Mouse (Mus musculus) gastrocnemius, adult 2 months (tissue): ENCODE measurements around the gene Gm49339. TPM values are rescaled to one million over a fixed set of nuclear protein-coding genes. Genes with fewer than 3 reads are reported as not detected.

Experiments
- DNase-seq: peaks from one replicate; pipeline ENCODE4 v3.0.0; 2022
- H3K27ac ChIP-seq: fragments of 200-600 bp; 2 replicates; pipeline ENCODE4 v1.8.1; 2022; ENCODE audit warnings: mild to moderate bottlenecking
- H3K4me3 ChIP-seq: fragments of 200-600 bp; 2 replicates; pipeline ENCODE4 v1.8.1; 2022; ENCODE audit warnings: mild to moderate bottlenecking, moderate library complexity
- CTCF ChIP-seq: fragments of 200-600 bp; IDR thresholded peaks from 2 replicates; pipeline ENCODE4 v1.8.1; 2022; ENCODE audit warnings: antibody characterized with exemption, mild to moderate bottlenecking, moderate library complexity
- intact Hi-C: fragments of 180-260 bp; cut with DNase I; formaldehyde crosslinking; loops from one replicate; pipeline ENCODE4 v1.15.1; 2025
- total RNA-seq, 2 experiments: library from RNA; stranded (reverse); gene quantifications; 2 replicates each; pipeline ENCODE4 v1.2.3; 2021

Gene Gm49339
- total RNA-seq, 2 experiments from 2014 or later, result not detected

DNA sequence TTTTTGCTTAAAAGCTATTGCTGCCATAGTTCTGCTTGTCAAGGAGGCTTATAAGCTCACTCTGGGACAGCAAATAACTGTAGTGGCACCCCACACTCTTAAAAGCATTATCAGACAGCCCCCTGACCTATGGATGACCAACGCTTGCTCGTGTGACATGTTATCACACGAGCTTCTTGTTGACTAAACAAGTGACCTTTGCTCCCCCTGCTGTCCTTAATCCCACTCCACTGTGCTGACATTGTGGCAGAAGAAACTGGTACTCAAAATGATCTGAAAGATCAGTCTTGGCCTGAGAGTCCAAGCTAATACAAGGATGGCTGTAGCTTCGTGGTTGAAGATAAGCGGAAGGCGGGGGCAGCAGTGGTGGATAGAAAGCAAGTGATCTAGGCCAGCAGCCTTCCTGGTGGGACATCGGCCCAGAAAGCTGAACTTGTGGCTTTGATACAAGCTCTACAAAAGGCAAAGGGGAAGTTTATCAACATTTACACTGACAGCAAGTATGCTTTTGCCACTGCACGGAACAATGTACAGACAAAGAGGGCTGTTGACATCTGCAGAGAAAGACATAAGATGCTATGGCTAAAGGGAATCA lies 48.5 kb downstream of the Gm49339 start:
- Histone ChIP-seq H3K27ac (no peak overlapping the region), H3K4me3 (no peak overlapping the region)
- DNase-seq, result no peak
- no peak for TF ChIP-seq CTCF
- intact Hi-C loops, result no loop called here

DNA sequence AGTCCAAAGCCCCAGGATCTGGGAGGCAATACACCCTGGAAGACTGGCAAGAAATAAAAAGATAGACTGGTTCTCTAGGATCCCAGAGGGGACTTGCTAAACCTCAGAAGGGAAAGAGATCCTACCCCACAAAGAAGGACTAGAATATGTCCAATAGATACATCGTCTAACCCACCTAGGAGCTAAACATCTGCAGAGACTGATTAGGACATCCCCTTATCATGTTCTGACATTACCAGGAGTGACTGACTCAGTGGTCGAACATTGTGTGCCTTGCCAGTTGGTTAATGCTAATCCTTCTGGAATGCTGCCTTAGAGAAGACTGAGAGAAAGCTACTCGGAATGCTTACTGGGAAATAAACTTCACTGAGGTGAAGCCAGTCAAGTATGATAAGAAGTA lies 49.1 kb downstream of the Gm49339 start:
- Histone ChIP-seq H3K27ac (no peak overlapping the region), H3K4me3 (no peak overlapping the region)
- no peak for DNase-seq
- TF ChIP-seq CTCF, result no peak
- intact Hi-C loops, result no loop called here

DNA sequence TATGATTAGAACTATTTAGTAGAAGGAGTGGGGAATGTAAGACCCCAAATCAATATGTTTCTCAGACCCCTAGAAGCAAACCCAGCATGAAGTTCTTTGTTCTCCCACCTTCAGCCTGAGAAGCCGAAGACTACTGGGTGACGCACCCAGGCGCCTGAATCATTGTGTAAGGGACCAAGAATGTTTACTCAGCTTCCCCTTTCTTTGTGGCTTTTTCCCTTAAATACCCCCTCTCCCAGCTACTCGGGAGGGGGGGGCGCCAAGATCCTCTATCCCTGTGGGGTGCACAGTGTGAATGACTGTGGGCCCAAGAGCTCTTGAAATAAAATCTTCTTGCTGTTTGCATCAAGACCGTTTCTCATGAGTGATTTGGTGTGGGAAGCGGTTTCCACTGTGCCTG lies 50.4 kb downstream of the Gm49339 start:
- Histone ChIP-seq H3K27ac (no peak overlapping the region), H3K4me3 (no peak overlapping the region)
- no peak for TF ChIP-seq CTCF
- intact Hi-C loops, result no loop called here
- DNase-seq, result no peak

Other genes starting within 250 kb of the Gm49339 start
- gene Lilr4b, start within 50 bp of the Gm49339 start, total RNA-seq, result under 1 TPM; 0.78 to 0.97 TPM
- gene Lilrb4a, start 10.3 kb downstream of the Gm49339 start, total RNA-seq, result under 1 TPM; 0.75 to 0.84 TPM
- not detected for gene Fam162b, start 109.9 kb downstream of the Gm49339 start, total RNA-seq
- gene Gprc6a, start 150.8 kb downstream of the Gm49339 start, total RNA-seq, result not detected
- not detected for gene Rfx6, start 197.1 kb downstream of the Gm49339 start, total RNA-seq